Mouse (Mus musculus): ENCODE measurements around the gene Slc8a3. TPM values are rescaled to one million over a fixed set of nuclear protein-coding genes. Genes with fewer than 3 reads are reported as not detected.

Gene Slc8a3
- polyA plus RNA-seq (2015; fragmentation: Illumina TruSeq; extraction: RNeasy Lipid Tissue Mini Kit (QIAGEN cat#74804); ENCODE audit: insufficient read depth, low replicate concordance), result not detected

GRCm38 (mm10) chr12:81332875-81333421 is at the start of gene Slc8a3:
Gene Slc8a3, minus strand, starts transcription at chr12:81333180.

DNA sequence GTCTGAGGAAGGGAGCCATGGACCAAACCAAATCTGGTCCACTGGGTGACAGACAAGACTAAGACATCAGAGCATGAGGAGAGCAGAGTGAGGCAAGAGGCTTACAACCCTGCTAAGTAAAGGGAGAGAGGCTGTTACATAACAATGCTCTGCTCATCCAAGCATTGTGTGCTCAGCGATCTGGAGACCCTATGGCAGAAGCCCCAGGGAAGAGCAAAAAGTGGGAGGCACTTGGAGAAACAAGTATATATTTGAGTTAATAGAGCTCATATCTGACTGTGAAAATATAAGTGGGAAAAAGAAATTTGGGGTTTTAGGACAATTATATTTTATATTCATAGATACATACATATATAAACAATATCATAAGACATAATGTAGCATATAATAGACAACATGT is 46.4 kb upstream of the Slc8a3 start, which contains the start of gene Gm4787:
TSS of gene Gm4787 (minus strand) at position 101 of the 400 bp plus-strand sequence.

Other genes starting within 250 kb of the Slc8a3 start
- gene Gm4787, start 46.3 kb upstream of the Slc8a3 start, polyA plus RNA-seq (2015; fragmentation: Illumina TruSeq; extraction: RNeasy Lipid Tissue Mini Kit (QIAGEN cat#74804); ENCODE audit: insufficient read depth, low replicate concordance), result 2.8 TPM
- 3.6 TPM for gene Adam4, start 88.8 kb upstream of the Slc8a3 start, polyA plus RNA-seq (2015; fragmentation: Illumina TruSeq; extraction: RNeasy Lipid Tissue Mini Kit (QIAGEN cat#74804); ENCODE audit: insufficient read depth, low replicate concordance)
- gene Cox16, start 151.9 kb upstream of the Slc8a3 start, polyA plus RNA-seq (2015; fragmentation: Illumina TruSeq; extraction: RNeasy Lipid Tissue Mini Kit (QIAGEN cat#74804); ENCODE audit: insufficient read depth, low replicate concordance), result 99.0 TPM
- 2.6 TPM for gene Gm20498, start 199.7 kb upstream of the Slc8a3 start, polyA plus RNA-seq (2015; fragmentation: Illumina TruSeq; extraction: RNeasy Lipid Tissue Mini Kit (QIAGEN cat#74804); ENCODE audit: insufficient read depth, low replicate concordance)
- 55.6 TPM for gene Synj2bp, start 199.7 kb upstream of the Slc8a3 start, polyA plus RNA-seq (2015; fragmentation: Illumina TruSeq; extraction: RNeasy Lipid Tissue Mini Kit (QIAGEN cat#74804); ENCODE audit: insufficient read depth, low replicate concordance)
- 0.10 TPM for gene Adam21, start 235.3 kb upstream of the Slc8a3 start, polyA plus RNA-seq (2015; fragmentation: Illumina TruSeq; extraction: RNeasy Lipid Tissue Mini Kit (QIAGEN cat#74804); ENCODE audit: insufficient read depth, low replicate concordance)

Data from spleen, adult 10 weeks (tissue).